Mouse (Mus musculus) right cerebral cortex, adult 18-20 months (tissue): ENCODE measurements around the gene Zfp93.
"Not testable (repeated sequence)": the region's sequence is repeated elsewhere in the genome, so short reads cannot be mapped to it uniquely, and the experiment has no call there.

Experiments
- DNase-seq: peaks from one replicate; pipeline ENCODE4 v3.0.0; 2022; ENCODE audit warnings: mixed read lengths

Zfp93 gene

GRCm38 (mm10) chr7:24270288-24270672, at the start of gene Zfp93:
Gene Zfp93 (plus strand): TSS chr7:24270420.
- DNase-seq = peak; percentile 91

GRCm38 (mm10) chr7:24237040-24237791, 33.0 kb upstream of the Zfp93 start, which contains the start of gene Zfp109:
Gene Zfp109 (minus strand): TSS chr7:24237560.
- DNase-seq = peak; percentile 80

DNA sequence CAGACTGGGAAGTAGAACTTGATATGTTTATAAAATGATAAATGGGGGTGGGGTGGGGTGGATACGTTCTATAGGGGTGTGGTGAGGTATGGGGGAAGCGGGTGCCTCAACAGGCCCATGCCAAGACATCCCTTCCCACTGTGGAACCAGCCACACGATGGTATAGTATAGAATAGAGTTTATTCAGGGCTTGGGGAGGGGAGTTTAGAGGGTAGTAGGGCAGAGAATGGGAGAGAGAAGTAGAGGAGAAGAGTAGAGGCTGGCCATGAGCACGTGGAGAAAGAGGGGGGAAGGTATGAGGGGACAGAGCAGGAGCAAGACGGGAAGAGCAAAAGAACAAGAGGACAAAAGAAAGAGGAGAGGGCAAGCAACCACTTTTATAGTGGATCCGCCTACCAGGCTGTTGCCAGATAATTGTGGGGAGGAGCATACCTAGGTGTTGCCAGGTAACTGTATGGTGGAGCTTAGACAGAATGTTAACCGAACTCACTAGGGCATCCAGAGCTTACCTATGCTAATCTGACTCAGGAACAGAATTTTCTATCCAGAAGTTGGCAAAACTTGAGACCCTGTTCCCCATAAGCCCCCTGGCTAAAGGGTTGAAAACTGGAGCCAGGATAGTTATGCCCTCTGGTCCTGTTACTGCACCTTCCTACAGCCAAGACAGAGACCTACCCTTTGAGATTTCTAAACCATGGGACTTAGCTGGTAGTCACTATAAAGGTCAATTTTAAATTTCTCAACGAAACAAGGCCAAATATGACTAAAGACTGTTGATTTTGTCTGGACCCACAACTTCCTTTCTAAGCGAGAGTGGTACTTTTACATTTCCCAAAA, 16.2 kb upstream of the Zfp93 start:
- no peak for DNase-seq

DNA sequence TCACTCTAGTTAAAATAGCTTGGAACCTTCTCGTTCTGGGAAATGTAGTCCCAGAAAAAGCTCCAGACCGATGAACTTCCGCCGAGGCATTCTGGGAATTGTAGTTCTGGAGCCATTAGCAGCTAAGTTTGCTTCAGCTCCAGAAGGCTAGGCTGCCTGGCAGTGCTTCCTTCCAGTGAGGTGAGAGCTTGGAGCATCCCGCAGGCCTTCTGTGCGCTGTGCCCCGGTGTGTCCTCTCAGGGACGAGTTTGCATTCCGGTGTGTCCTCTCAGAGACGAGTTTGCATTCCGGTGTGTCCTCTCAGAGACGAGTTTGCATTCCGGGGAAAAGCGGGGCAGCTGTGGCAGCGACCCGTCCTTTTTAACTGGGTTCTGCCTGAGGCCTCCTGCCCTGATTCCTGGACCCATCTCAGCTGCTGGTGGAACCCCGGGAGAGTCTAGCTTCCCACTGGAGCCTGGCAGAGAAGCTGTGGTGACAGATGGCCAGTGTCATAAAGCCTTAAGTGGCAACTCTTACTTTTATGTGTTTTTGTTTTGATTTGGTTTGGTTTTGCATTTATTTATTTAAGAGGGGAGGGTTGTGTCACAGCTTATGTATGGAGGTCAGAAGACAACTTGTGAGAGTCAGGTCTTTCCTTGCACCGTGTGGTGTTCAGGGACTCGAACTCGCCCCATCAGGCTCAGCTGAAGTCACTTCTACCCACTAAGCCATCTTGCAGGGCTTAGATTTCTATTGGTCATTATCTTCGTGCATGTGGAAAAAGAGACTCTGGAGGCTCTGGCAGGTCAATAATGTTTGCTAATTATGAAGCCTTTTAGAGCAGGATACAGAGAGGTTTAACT, 15.4 kb upstream of the Zfp93 start, which contains the start of gene Zfp108:
Gene Zfp108 (plus strand): TSS at position 162 of the 842 bp plus-strand sequence.
- DNase-seq = peak; percentile 93

- DNase-seq = no peak
These were observed 10.8 kb upstream of the Zfp93 start for GRCm38 (mm10) chr7:24259306-24259999.

DNA sequence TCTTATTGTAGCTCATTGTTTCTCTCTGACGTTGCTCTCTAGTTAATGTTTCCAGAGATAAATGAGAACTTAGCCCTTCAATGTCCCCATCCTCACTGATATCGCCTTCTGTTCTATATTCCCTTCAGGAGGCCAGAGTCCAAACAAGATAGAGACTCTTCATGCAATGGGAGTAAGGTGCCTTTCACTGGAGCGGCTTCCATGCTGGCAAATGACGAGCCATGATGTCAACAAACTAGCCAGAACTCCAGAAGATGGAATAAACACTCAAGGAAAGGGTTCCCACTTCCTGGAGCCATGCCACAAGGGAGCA, 10.3 kb upstream of the Zfp93 start:
- no peak for DNase-seq

- no peak for DNase-seq
These were observed 1.8 kb upstream of the Zfp93 start for GRCm38 (mm10) chr7:24268176-24269155.

DNA sequence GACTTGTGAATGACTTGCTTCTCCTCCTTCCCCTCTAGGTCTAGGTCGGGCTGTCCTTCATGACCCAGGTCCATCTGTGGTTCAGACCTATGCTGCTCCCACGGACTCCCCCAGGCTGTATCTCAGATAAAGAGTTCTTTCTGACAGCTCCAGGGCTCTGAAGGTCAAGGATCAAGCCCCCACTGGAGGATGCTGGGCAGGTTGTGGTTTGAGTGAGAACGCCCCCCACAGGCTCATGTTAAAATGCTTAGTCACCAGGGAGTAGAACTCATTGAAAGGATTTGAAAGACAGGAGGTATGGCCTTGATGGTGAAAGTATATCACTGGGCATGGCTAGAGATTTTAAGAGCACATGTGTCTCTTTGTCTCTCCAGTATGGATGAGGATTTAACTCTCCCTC, 964 bp upstream of the Zfp93 start:
- no peak for DNase-seq

- DNase-seq = no peak
These were observed 443 bp upstream of the Zfp93 start for GRCm38 (mm10) chr7:24269667-24270287.

- no peak for DNase-seq
These were observed 971 bp downstream of the Zfp93 start for GRCm38 (mm10) chr7:24271191-24271590.

DNA sequence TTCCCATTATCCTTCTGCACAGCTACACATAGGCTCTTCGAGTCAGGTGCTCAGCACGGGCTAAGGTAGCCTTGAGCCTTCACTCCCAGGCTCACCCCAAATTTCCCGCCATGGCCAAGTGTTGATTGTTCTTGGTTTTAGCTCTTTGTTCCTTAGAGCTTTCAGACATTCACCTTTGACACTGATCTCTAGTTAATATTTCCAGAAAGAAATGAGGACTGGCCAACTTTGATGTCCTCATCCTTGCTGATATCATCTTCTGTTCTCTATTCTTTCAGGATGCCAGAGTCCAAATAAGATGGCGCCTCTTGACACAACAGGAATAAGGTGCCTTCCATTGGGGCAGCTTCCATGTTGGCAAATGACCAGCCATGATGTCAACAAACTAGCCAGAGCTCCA, 4.2 kb downstream of the Zfp93 start:
- DNase-seq = no peak

GRCm38 (mm10) chr7:24278771-24279170, 8.6 kb downstream of the Zfp93 start:
- DNase-seq = not testable (repeated sequence)

GRCm38 (mm10) chr7:24280031-24280857, 10.0 kb downstream of the Zfp93 start:
- no peak for DNase-seq

DNA sequence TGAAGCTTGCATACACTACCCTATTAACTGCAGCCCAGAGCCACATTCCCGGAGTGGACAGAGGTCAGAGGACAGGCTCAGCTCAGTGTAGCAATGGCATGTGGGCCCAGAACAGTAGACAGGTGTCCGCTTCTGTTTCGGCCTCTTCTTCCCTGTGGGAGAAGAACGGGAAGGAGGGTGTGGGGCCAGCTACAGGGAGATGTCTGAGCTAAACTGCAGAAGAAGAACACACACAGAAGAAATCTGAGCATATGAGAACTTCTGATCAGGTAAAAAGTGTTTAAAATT, 10.6 kb downstream of the Zfp93 start:
- DNase-seq = no peak

- no peak for DNase-seq
These were observed 15.9 kb downstream of the Zfp93 start for GRCm38 (mm10) chr7:24286090-24286489.

DNA sequence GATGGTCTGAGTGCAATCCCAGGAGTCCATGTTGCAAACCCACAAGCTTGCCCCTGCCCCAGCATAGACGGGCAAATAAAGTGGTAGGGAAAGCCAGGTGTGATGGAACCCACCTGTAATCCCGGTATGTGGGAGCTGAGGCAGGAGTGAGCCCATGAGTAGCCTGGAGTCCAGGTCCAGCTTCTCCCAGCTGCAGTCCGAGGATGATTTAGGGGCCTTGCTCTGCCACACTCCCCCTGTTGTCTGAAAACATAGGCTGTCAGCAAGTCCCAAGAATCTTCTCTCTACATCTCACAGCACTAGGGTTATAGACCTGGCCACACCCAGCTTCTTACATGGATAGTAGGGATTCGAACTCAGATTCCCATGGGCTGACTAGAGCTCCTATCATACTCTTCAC, 16.7 kb downstream of the Zfp93 start:
- DNase-seq = no peak

DNA sequence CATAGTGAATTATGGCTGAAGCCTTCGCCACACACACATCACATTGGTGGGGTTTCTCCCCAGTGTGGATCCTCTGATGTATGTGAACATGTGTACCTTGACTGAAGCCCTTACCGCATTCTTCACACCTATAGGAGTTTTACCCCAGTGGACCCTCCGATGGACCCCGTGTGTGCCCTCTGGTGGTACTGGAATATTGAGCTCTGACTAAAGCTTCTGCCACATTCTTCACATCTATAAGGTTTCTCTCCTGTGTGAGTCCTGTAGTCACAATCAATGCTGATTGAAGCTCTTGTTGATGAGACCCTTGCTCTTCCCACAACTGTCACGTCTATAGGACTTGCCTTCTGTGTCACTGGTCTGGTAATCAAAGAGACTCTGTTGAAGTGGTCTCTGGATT, 17.4 kb downstream of the Zfp93 start:
- DNase-seq = no peak

DNA sequence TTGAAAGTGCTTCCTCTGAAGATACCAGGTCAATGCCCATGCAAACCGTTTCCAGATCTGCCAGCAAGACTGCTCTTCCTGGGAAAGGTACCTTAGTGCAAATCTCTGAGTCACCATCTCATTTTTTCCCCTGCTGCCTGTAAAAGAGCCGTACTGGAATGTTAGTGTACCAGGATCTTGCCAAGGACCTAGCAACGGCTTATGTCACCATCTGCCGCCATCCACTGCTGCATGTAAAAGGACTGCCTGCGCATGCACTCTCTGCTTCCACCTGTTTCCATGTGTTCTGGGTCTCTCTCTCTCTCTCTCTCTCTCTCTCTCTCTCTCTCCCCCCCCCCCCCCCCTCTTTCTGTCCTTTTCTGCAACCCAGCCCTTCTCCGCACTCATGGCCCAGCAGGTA, 18.3 kb downstream of the Zfp93 start:
- peak; percentile 38 for DNase-seq

DNA sequence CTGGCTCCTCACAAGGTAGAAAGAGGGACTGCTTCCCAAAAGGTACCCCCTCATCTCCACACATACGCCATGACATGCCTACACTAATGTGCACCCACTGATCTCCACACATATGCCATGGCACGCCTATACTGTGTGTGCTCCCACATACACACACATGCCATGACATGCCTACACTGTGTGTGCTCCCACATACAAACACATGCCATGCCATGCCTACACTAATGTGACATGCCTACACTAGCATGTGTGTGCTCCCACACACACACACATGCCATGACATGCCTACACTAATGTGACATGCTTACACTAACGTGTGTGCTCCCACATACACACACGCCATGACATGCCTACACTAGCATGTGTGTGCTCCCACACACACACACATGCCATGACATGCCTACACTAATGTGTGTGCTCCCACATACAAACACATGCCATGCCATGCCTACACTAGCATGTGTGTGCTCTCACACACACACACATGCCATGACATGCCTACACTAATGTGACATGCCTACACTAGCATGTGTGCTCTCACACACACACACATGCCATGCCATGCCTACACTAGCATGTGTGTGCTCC, 20.0 kb downstream of the Zfp93 start:
- DNase-seq = no peak
